Mouse (Mus musculus) neural tube, embryonic 13.5 days (tissue): ENCODE measurements at regions not wholly inside any gene's neighbourhood (a gene's known extent, or its start where the extent isn't known, plus 50 kb on each side); places are given as distances from the start of the nearest gene placed in this dataset.

Source experiments
- ATAC-seq: fragments of 200-750 bp; cut with Nextera tagmentation; 2 replicates; pipeline ENCODE4 v1.8.0; 2017; ENCODE audit warnings: low read depth, mild to moderate bottlenecking, moderate TSS enrichment, moderate library complexity
- H3K27ac ChIP-seq: fragments of 300-500 bp; sonication (generic); replicated peaks from 2 replicates; pipeline ENCODE4 v1.5.1; 2015; ENCODE audit warnings: moderate library complexity, mild to moderate bottlenecking, inconsistent platforms
- H3K27me3 ChIP-seq: fragments of 300-500 bp; sonication (generic); 2 replicates; pipeline ENCODE4 v1.6.1; 2015; ENCODE audit warnings: mild to moderate bottlenecking, inconsistent platforms
- H3K36me3 ChIP-seq: fragments of 300-500 bp; sonication (generic); 2 replicates; pipeline ENCODE4 v1.6.1; 2015; ENCODE audit warnings: mild to moderate bottlenecking, inconsistent platforms
- H3K4me1 ChIP-seq: fragments of 300-500 bp; sonication (generic); replicated peaks from 2 replicates; pipeline ENCODE4 v1.6.1; 2015; ENCODE audit warnings: inconsistent platforms
- H3K4me2 ChIP-seq: fragments of 300-500 bp; sonication (generic); 2 replicates; pipeline ENCODE4 v1.6.1; 2015; ENCODE audit warnings: inconsistent platforms, mild to moderate bottlenecking, moderate library complexity
- H3K4me3 ChIP-seq: fragments of 300-500 bp; sonication (generic); 2 replicates; pipeline ENCODE4 v1.5.1; 2015; ENCODE audit warnings: mild to moderate bottlenecking, inconsistent platforms
- H3K9ac ChIP-seq: fragments of 300-500 bp; sonication (generic); 2 replicates; pipeline ENCODE4 v1.6.1; 2015; ENCODE audit warnings: moderate library complexity, mild to moderate bottlenecking, inconsistent platforms
- H3K9me3 ChIP-seq: fragments of 300-500 bp; sonication (generic); 2 replicates; pipeline ENCODE4 v1.6.1; 2016; ENCODE audit warnings: inconsistent platforms
- WGBS: fragments of 180-500 bp; shearing (Covaris S2); methylation state at CpG from one replicate; pipeline ENCODE4 v1.1.7; 2015; 5-methylcytosine and 5-hydroxymethylcytosine counted together

DNA sequence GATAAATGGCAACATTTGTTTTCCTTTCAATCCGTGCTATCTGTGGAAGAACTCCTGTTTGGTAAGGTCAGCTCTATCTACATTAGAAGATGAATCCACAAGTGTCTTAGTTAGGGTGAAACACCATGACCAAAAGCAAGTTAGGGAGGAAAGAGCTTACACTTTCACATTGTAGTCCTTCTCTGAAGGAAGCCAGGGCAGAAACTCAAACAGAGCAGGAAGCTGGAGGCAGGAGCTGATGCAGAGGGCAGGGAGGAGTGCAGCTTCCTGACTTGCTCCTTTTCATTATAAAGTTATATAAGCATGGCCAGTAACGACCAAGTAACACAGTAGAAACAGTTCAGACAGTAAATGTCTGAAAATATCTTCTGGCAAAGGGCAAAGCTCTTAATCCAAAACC, 117.9 kb upstream of the Gnao1 start:
- Histone ChIP-seq H3K4me2 (no peak overlapping the region), H3K9ac (no peak overlapping the region), H3K27ac (no peak overlapping the region), H3K4me3 (no peak overlapping the region), H3K27me3 (no peaks in the 10 kb centered on the region), H3K9me3 (no peaks in the 10 kb centered on the region), H3K36me3 (no peaks in the 10 kb centered on the region), H3K4me1 (no peaks in the 10 kb centered on the region)
- ATAC-seq, result no peak
- WGBS, result 80% methylated on average over 2 of the region's 2 CpGs

DNA sequence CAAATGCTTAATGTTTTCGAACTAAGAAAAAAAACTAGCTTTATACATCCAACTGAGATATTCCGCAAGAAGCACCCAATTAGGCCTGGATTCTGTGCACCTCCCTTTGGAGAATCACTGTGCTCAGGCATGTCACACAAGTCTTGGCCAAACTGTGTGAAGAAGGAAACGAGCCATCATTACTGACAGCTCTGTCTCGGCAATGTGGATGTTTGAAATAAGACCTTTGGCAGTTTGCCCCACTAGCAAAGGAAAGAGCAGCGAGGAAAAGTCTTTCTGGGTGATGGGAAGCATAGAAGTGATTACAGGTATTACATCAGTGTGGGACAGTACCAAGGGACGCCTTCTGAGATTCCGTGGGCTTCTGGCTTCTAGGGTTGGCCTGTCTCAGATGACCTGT, 112.6 kb upstream of the Gnao1 start:
- 77% methylated on average over 7 of the region's 7 CpGs for WGBS
- H3K4me1 ChIP-seq, result no peaks in the 10 kb centered on the region
- H3K36me3 ChIP-seq, result no peaks in the 10 kb centered on the region
- H3K9ac ChIP-seq, result no peak overlapping the region
- no peak overlapping the region for H3K4me3 ChIP-seq
- H3K27me3 ChIP-seq, result no peaks in the 10 kb centered on the region
- no peak for ATAC-seq
- no peaks in the 10 kb centered on the region for H3K9me3 ChIP-seq
- no peak overlapping the region for H3K27ac ChIP-seq
- no peak overlapping the region for H3K4me2 ChIP-seq

DNA sequence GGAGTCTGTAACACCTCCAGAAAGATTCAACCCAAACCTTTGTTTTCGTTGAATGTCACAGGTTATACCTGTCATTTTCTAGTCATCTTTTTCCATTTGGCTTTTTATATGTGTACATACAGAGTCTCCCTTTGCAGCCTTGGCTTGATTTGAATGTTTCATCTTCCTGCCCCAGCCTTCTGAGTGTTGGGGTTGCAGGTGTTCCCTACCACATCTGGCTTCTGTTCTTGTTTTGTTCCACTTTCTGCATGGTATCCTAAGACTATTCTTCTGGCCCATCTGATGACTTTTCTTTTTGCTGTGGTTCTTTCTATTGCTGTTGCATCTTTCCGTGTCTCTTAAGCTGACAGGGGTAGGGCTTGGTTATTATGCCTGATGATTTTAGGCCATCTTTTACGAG, 111.3 kb upstream of the Gnao1 start:
- Histone ChIP-seq H3K4me2 (no peak overlapping the region), H3K4me3 (no peak overlapping the region), H3K9me3 (no peaks in the 10 kb centered on the region), H3K36me3 (no peaks in the 10 kb centered on the region), H3K4me1 (no peaks in the 10 kb centered on the region), H3K27ac (no peak overlapping the region), H3K9ac (no peak overlapping the region), H3K27me3 (no peaks in the 10 kb centered on the region)
- ATAC-seq, result no peak
- WGBS, result 83% methylated on average over 3 of the region's 3 CpGs

DNA sequence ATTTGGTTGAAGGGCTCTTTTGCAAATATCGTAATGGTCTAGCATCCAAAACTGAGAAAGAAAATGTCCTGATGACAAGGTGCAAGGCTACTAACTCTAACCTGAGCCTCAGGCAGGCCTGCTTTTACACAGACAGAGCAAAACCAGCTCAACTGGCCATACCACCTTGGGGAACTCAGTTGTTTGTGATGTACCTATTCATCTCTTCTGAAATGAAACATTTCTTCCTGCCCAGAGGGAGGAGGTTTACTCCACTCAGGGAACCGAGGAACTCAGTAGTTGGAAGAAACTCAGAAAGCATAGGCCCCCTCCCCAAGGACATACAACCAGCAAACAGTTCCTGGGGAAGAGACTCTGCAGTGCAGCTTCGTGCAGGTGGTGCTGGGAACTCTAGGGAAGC, 108.4 kb upstream of the Gnao1 start:
- WGBS, result 84% methylated on average over 3 of the region's 3 CpGs
- Histone ChIP-seq H3K9ac (no peak overlapping the region), H3K27ac (no peak overlapping the region), H3K4me2 (no peak overlapping the region), H3K4me3 (no peak overlapping the region), H3K4me1 (no peaks in the 10 kb centered on the region), H3K27me3 (no peaks in the 10 kb centered on the region), H3K9me3 (no peaks in the 10 kb centered on the region), H3K36me3 (no peaks in the 10 kb centered on the region)
- ATAC-seq, result no peak

DNA sequence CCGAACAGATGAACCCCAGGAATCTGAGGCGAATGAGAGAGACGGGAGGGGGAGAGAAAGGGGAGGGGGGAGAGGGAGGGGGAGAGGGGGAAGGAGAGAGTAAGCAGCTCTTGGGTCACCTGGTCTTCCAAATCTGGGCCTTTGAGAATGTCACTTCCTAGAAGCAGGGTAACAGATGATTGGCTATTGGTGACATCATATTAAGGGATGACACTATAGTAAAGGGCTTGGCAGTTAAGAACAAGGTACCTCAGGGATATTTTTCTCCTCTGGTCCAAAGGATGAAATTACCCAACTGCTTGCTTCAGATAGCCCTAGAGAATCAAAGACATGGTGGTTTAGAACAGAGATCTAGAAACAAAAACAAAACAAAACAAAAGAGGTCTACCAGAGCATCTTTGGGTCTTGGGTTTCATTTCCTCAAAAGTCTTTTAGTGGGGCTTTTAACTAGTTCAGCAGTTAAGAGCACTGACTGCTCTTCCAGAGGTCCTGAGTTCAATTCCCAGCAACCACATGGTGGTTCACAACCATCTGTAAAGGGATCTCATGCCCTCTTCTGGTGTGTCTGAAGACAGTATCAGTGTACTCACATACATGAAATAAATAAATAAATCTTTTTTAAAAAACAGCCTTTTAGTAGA, 97.6 kb upstream of the Gnao1 start:
- Histone ChIP-seq H3K4me1 (no peaks in the 10 kb centered on the region), H3K9ac (no peak overlapping the region), H3K36me3 (no peaks in the 10 kb centered on the region), H3K27me3 (no peaks in the 10 kb centered on the region), H3K9me3 (no peaks in the 10 kb centered on the region), H3K4me3 (no peak overlapping the region), H3K4me2 (no peak overlapping the region), H3K27ac (no peak overlapping the region)
- WGBS, result 93% methylated on average over 3 of the region's 3 CpGs
- ATAC-seq, result no peak

DNA sequence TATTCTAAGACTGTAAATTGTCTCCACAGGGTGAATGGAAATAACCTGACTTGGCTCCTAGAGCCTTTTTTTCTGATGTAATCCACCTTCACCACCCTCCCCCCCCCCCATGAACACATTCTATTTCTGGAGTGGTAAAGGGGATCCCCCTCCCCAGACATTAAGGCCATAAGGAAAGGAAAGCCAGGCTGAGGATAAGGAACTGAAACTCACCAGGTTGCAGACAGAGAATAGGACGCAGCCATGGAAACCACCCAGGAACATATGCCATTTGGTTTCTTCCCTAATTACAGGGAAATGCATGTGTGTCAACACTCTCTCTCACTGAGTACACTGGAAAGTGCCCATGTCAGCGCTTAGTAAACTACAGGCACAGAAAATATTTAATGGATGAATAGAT, 96.5 kb upstream of the Gnao1 start:
- Histone ChIP-seq H3K4me3 (no peak overlapping the region), H3K27ac (no peak overlapping the region), H3K36me3 (no peaks in the 10 kb centered on the region), H3K4me2 (no peak overlapping the region), H3K9me3 (0 out of 2 replicates have a peak, but pooled peaks cover 3% of the 10 kb centered on the region), H3K9ac (no peak overlapping the region), H3K4me1 (no peaks in the 10 kb centered on the region), H3K27me3 (no peaks in the 10 kb centered on the region)
- no peak for ATAC-seq
- 92% methylated on average over 2 of the region's 2 CpGs for WGBS

DNA sequence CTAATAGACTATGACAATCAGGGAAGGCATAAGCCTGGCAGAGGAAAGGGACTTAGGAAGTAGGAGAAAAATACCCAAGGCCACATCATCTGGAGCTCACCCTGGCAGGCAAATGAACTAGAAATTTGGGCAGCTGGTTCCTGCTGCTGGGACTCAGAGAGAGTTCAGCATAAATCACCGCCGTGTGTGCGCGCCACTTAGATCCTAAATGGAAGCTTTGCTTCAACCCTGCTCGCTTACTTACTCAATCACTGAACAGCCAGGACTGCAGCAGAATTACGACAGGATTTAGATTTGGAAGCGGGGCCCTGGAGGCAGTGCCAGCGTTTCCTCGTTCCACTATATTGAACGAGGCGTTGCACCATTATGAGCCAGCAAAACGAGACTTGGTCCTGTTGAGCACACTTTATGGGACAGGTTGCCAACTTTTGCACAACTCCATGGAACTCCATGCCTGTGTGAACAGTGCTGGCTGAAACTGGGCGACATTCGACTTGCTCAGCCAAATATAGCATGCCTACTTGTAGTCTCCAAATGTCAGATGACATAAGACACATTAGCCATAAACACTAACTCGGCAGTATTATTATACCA, 84.8 kb upstream of the Gnao1 start:
- no peaks in the 10 kb centered on the region for H3K27me3 ChIP-seq
- H3K27ac ChIP-seq, result no peak overlapping the region

DNA sequence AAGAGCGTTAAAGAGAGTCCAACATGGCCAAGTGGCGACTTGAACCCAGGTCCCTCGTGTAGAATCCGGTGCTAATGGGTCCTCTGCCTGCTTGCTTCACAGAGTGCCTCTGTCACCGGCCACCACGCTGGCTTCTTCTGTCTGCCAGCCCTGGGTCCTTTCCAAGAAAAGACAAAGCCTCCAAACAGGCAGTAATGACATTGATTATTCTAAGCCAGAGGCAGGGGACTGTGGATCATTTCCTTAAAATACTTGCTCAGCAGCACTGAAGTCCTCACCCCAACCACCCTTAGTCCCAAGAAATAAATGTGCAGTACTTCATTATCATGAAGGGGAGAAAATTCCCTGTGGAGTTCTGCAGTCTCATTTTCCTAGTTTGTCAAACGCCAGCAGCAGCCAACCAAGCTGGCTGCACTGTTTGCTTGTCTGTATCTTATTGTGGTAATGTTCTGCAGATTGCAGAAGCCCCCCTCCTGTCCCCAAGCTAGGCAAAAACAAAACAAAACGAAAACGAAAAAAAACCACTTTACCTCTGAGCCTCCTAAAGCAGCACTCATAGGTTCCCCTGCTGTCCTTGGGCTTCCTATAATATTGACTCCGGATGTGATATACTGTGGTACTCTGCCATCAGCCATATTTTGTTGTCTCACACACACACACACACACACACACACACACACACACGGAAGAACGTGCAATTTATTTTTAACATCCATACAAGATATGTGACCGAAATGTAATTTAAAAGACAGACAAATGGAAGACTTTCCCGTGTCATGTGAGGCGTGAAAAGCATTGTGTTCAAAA, 80.4 kb upstream of the Gnao1 start:
- H3K4me1 ChIP-seq, result peaks cover 16% of the 10 kb centered on the region
- H3K4me3 ChIP-seq, result no peak overlapping the region
- H3K9ac ChIP-seq, result no peak overlapping the region
- WGBS, result 68% methylated on average over 15 of the region's 15 CpGs
- no peak; the same call in 1 of the 2 replicates for ATAC-seq
- H3K4me2 ChIP-seq, result no peak overlapping the region
- H3K36me3 ChIP-seq, result no peaks in the 10 kb centered on the region
- peak overlapping the region; percentile 35; the same call in 1 of the 2 replicates for H3K27ac ChIP-seq
- H3K27me3 ChIP-seq, result no peaks in the 10 kb centered on the region
- no peaks in the 10 kb centered on the region for H3K9me3 ChIP-seq

More for the DNA sequence above, 84.8 kb upstream of the Gnao1 start:
- no peak overlapping the region for H3K9ac ChIP-seq
- H3K9me3 ChIP-seq, result no peaks in the 10 kb centered on the region
- peaks cover 16% of the 10 kb centered on the region for H3K4me1 ChIP-seq
- H3K36me3 ChIP-seq, result no peaks in the 10 kb centered on the region
- no peak overlapping the region for H3K4me2 ChIP-seq
- H3K4me3 ChIP-seq, result no peak overlapping the region
- 56% methylated on average over 15 of the region's 15 CpGs for WGBS
- ATAC-seq, result no peak

DNA sequence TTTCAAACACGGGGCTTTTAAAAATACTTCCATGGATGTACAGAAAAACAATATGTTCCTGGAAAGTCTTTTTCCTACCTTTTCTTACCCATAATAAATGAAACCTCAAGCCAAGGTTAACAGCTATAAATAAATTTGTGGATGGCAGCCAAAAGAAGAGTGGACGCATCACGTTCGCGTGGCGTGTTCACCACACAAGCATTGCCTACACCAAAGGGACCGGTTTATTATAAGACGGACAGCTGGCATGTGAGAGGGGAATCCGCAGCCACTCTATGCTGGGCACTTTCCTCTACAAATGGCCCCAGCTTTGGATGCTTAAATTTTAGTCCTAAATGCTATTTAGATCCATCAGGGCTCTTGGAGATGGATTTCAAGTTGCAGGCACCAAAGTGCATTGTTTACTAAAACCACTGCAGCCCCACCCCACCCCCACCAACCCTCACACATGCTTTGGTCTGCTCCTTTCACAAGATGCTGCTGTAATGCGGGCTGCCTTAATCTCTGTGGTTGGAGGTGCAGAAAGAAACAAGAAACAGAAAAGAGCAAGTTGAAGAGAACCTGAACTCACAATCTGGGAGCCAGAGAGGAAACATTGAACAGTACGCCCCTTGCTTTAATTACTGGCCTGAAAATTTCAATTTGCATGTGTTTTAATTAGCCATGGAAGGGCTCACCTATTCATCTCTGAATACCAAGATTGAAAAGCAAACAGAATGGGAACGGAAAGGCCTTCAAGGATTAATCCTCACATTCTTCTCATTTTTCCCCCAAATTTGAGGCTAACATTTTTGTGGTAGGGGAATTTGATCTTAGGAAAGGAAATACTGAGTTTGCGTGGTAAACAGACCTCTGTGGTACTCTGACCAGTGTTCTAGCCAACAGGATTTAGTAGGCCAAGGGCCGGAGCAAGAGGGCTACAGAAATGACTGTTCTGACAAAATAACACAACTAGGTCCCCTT, 78.7 kb upstream of the Gnao1 start:
- Histone ChIP-seq H3K4me3 (no peak overlapping the region), H3K9ac (no peak overlapping the region), H3K27ac (no peak overlapping the region), H3K9me3 (no peaks in the 10 kb centered on the region), H3K4me1 (peaks cover 19% of the 10 kb centered on the region), H3K4me2 (no peak overlapping the region), H3K36me3 (no peaks in the 10 kb centered on the region), H3K27me3 (no peaks in the 10 kb centered on the region)
- WGBS, result 66% methylated on average over 14 of the region's 14 CpGs
- no peak for ATAC-seq

DNA sequence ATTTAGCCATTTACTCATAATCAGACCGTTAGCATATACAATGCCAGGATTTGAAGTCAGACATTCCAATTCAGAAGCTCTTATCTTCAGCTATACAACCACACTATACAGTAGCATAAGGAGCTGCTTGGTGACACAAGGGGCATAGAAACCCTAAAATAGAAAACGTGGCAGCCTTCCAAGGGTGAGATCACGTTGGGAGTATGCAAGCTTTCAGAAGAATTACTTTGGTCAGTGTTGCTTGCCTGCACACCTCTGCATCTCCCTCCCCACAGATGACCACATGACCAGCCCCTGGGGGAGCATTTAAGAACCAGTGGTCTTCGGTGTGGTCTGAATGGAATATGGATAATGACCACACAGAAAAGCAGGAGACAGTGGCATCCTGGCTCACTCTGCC, 74.9 kb upstream of the Gnao1 start:
- no peak for ATAC-seq
- Histone ChIP-seq H3K9ac (no peak overlapping the region), H3K9me3 (no peaks in the 10 kb centered on the region), H3K27me3 (no peaks in the 10 kb centered on the region), H3K4me1 (peaks cover 12% of the 10 kb centered on the region), H3K36me3 (no peaks in the 10 kb centered on the region), H3K4me3 (no peak overlapping the region), H3K4me2 (no peak overlapping the region), H3K27ac (no peak overlapping the region)
- WGBS, result 72% methylated on average over 4 of the region's 4 CpGs

DNA sequence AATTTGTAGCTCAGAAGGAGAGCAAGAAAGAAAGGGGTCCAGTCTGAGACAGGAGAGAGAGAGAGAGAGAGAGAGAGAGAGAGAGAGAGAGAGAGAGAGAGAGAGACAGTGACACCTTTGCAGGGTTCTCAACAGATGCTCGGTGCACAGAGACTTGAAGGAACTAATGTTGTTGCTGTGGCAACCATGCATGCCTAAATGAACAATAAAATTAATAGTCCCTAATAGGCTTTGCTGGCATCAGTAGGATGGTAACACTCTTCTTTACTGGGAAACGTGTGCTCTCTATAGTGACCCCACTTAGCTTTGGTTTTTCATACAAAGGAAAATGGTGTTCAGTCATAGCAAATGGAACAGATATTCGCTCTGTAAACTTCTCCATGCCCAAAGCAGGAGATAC, 69.5 kb upstream of the Gnao1 start:
- H3K36me3 ChIP-seq, result no peaks in the 10 kb centered on the region
- H3K27ac ChIP-seq, result peak overlapping the region; percentile 5; the same call in 1 of the 2 replicates
- peaks cover 15% of the 10 kb centered on the region for H3K4me1 ChIP-seq
- no peak overlapping the region for H3K9ac ChIP-seq
- WGBS, result 41% methylated on average over 3 of the region's 3 CpGs
- no peaks in the 10 kb centered on the region for H3K27me3 ChIP-seq
- no peak overlapping the region for H3K4me3 ChIP-seq
- H3K4me2 ChIP-seq, result no peak overlapping the region
- ATAC-seq, result peak; percentile 74
- H3K9me3 ChIP-seq, result no peaks in the 10 kb centered on the region

DNA sequence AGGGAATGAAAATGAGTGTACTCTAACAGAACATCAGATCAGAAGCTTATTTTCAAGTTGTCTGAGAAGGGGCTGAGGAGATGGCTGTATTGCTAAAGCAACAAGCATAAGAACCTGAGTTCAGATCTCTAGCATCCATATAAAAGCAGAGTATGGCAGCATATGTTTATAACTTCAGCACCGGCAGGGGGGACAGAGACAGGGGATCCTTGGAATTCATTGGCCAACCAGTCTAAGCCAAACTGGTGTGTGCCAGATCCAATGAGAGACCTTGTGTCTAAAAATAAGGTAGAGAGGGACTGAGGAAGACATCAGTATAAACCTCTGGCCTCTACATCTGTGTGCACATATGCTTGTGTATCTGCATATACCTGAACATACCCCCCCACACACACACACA, 61.0 kb upstream of the Gnao1 start:
- WGBS, result 79% methylated on average over 1 of the region's 1 CpGs
- Histone ChIP-seq H3K9ac (no peak overlapping the region), H3K27ac (no peak overlapping the region), H3K4me2 (no peak overlapping the region), H3K4me1 (peaks cover 4% of the 10 kb centered on the region; the same call in 1 of the 2 replicates), H3K9me3 (no peaks in the 10 kb centered on the region), H3K36me3 (no peaks in the 10 kb centered on the region), H3K4me3 (no peak overlapping the region), H3K27me3 (no peaks in the 10 kb centered on the region)
- ATAC-seq, result no peak
